38 mouse cellular contexts compared by ENCODE assay signal in the genomic region with DNA sequence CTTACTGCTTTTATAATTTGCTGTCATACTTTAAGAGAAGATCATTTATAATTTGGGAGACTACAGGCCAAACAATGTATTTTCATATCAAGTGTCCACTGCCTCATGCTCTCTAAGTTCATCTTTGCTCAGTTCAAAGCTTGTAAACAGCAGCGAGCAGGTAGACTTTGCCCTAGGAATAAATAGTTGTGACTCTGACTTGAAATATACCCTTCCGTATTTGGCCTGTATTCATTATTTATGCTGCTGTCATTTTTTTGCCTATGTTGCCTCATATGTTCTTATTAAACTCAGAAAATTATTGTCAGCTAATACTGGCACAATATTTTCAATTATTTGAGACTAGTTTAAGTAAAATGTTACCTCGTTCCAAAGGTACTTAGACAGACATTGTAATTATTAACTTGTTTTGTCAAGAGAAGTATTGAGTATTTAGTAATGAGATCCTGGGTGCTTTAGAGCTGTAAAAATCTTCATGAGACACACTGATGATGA. TPM values are rescaled to one million over a fixed set of nuclear protein-coding genes. Genes with fewer than 3 reads are reported as not detected.
DNase-seq lines count a peak whose midpoint lies in the region; ATAC-seq lines count a peak whose summit lies in the region.
"Had no signal": no experiment of that assay in that cellular context is flagged by ENCODE, and none has a peak within 500 bp of the region (broad histone marks: within the 10 kb centered on the region; RNA-seq: fewer than 3 reads in every experiment).

F13b (plus strand) TSS at position 445 of the 495 bp plus-strand sequence.

- H3K4me3 ChIP-seq in intestine, embryonic 15.5 days (replicated peaks) = no peak within 1 kb of the TSS
- peak within 1 kb of the TSS; percentile 18; the same call in 1 of the 2 replicates for H3K4me3 ChIP-seq in liver, embryonic 16.5 days (ENCODE audit: low read depth, low read length)
- no peak within 1 kb of the TSS for H3K4me3 ChIP-seq in embryonic facial prominence, embryonic 10.5 days
- H3K4me3 ChIP-seq: embryonic facial prominence, embryonic 15.5 days; forebrain, embryonic 13.5 days; heart, embryonic 10.5 days; heart, embryonic 15.5 days; hindbrain, embryonic 12.5 days; limb, embryonic 10.5 days; limb, embryonic 15.5 days; lung, embryonic 15.5 days; midbrain, embryonic 10.5 days; midbrain, embryonic 15.5 days; neural tube, embryonic 15.5 days; stomach, embryonic 15.5 days had no signal

- H3K4me1 ChIP-seq in intestine, embryonic 15.5 days (replicated peaks) = no peaks in the 10 kb centered on the region
- no peaks in the 10 kb centered on the region for H3K4me1 ChIP-seq in liver, embryonic 16.5 days (ENCODE audit: control insufficient read depth, low read depth, low read length)
- no peaks in the 10 kb centered on the region for H3K4me1 ChIP-seq in embryonic facial prominence, embryonic 10.5 days
- H3K4me1 ChIP-seq: embryonic facial prominence, embryonic 15.5 days; forebrain, embryonic 13.5 days; heart, embryonic 10.5 days; heart, embryonic 15.5 days; hindbrain, embryonic 12.5 days; limb, embryonic 10.5 days; limb, embryonic 15.5 days; lung, embryonic 15.5 days; midbrain, embryonic 10.5 days; midbrain, embryonic 15.5 days; neural tube, embryonic 15.5 days; stomach, embryonic 15.5 days had no signal

- H3K9ac ChIP-seq in intestine, embryonic 15.5 days = no peak within 1 kb of the TSS
- no peak within 1 kb of the TSS for H3K9ac ChIP-seq in liver, embryonic 16.5 days (ENCODE audit: low read depth, low read length)
- H3K9ac ChIP-seq: embryonic facial prominence, embryonic 15.5 days; forebrain, embryonic 13.5 days; heart, embryonic 15.5 days; hindbrain, embryonic 12.5 days; limb, embryonic 15.5 days; lung, embryonic 15.5 days; midbrain, embryonic 15.5 days; neural tube, embryonic 15.5 days; stomach, embryonic 15.5 days had no signal

- peak; percentile 56; the same call in 1 of the 2 replicates for ATAC-seq in intestine, embryonic 15.5 days
- peak; percentile 78 for ATAC-seq in liver, embryonic 16.5 days (ENCODE audit: low read depth)
- ATAC-seq: forebrain, embryonic 13.5 days; hindbrain, postnatal 0 days; midbrain, embryonic 15.5 days; Patski had no signal

- H3K27ac ChIP-seq in intestine, embryonic 15.5 days = no peak within 1 kb of the TSS
- H3K27ac ChIP-seq in liver, embryonic 16.5 days (ENCODE audit: low read length) = no peak within 1 kb of the TSS
- H3K27ac ChIP-seq in embryonic facial prominence, embryonic 10.5 days (replicated peaks) = no peak within 1 kb of the TSS
- H3K27ac ChIP-seq: embryonic facial prominence, embryonic 15.5 days; forebrain, embryonic 13.5 days; heart, embryonic 10.5 days; heart, embryonic 15.5 days; hindbrain, embryonic 12.5 days; hindbrain, postnatal 0 days; limb, embryonic 10.5 days; limb, embryonic 15.5 days; lung, embryonic 15.5 days; midbrain, embryonic 10.5 days; midbrain, embryonic 15.5 days; neural tube, embryonic 15.5 days; stomach, embryonic 15.5 days had no signal

- no peaks in the 10 kb centered on the region for H3K27me3 ChIP-seq in intestine, embryonic 15.5 days (replicated peaks)
- no peaks in the 10 kb centered on the region for H3K27me3 ChIP-seq in liver, embryonic 16.5 days (ENCODE audit: control insufficient read depth, insufficient read depth, low read depth, low read length)
- H3K27me3 ChIP-seq in embryonic facial prominence, embryonic 10.5 days (replicated peaks; ENCODE audit: low read depth, poor library complexity, severe bottlenecking) = no peaks in the 10 kb centered on the region
- H3K27me3 ChIP-seq: embryonic facial prominence, embryonic 15.5 days; forebrain, embryonic 13.5 days; heart, embryonic 15.5 days; hindbrain, embryonic 12.5 days; limb, embryonic 15.5 days; lung, embryonic 15.5 days; midbrain, embryonic 15.5 days; neural tube, embryonic 15.5 days; stomach, embryonic 15.5 days had no signal

- H3K4me2 ChIP-seq in intestine, embryonic 15.5 days (replicated peaks) = no peak within 1 kb of the TSS
- no peak within 1 kb of the TSS for H3K4me2 ChIP-seq in liver, embryonic 16.5 days (ENCODE audit: low read depth, low read length)
- H3K4me2 ChIP-seq: embryonic facial prominence, embryonic 15.5 days; forebrain, embryonic 13.5 days; heart, embryonic 15.5 days; hindbrain, embryonic 12.5 days; limb, embryonic 15.5 days; lung, embryonic 15.5 days; midbrain, embryonic 15.5 days; neural tube, embryonic 15.5 days; stomach, embryonic 15.5 days had no signal

- intact Hi-C loops in gastrocnemius, postnatal 14 days (cut with DNase I; ENCODE audit: low total_unique reads) = no loop called here

- H3K9me3 ChIP-seq in intestine, embryonic 15.5 days = no peaks in the 10 kb centered on the region
- H3K9me3 ChIP-seq in liver, embryonic 16.5 days (replicated peaks; ENCODE audit: control insufficient read depth, low read length) = no peaks in the 10 kb centered on the region
- H3K9me3 ChIP-seq in embryonic facial prominence, embryonic 10.5 days = no peaks in the 10 kb centered on the region
- H3K9me3 ChIP-seq: embryonic facial prominence, embryonic 15.5 days; forebrain, embryonic 13.5 days; heart, embryonic 10.5 days; heart, embryonic 15.5 days; hindbrain, embryonic 12.5 days; limb, embryonic 10.5 days; limb, embryonic 15.5 days; lung, embryonic 15.5 days; midbrain, embryonic 10.5 days; midbrain, embryonic 15.5 days; neural tube, embryonic 15.5 days; stomach, embryonic 15.5 days had no signal

- DNase-seq in adrenal gland, postnatal 14 days = no peak
- no peak for DNase-seq in adrenal gland, adult 2 months
- peak; percentile 14 for DNase-seq in kidney, postnatal 14 days
- DNase-seq in kidney, postnatal 4 days = no peak
- no peak for DNase-seq in embryonic facial prominence, embryonic 10.5 days (ENCODE audit: low spot score)
- DNase-seq in gastrocnemius, postnatal 14 days = no peak
- DNase-seq: adrenal gland, postnatal 36 days; cerebellum, adult 2 months; cerebellum, postnatal 14 days; gastrocnemius, postnatal 25 days; heart, adult 11 months; kidney, adult 18-20 months; retina, postnatal 1 day; right cerebral cortex, postnatal 14 days had no signal

- 70% methylated on average over 3 of the region's 3 CpGs for WGBS in intestine, embryonic 15.5 days
- 47% methylated on average over 3 of the region's 3 CpGs for WGBS in liver, embryonic 16.5 days (ENCODE audit: insufficient replicate concordance)
- WGBS in embryonic facial prominence, embryonic 10.5 days = 89% methylated on average over 3 of the region's 3 CpGs

- no peaks in the 10 kb centered on the region for H3K36me3 ChIP-seq in intestine, embryonic 15.5 days
- H3K36me3 ChIP-seq in liver, embryonic 16.5 days (ENCODE audit: control insufficient read depth, insufficient read depth) = no peaks in the 10 kb centered on the region
- no peaks in the 10 kb centered on the region for H3K36me3 ChIP-seq in embryonic facial prominence, embryonic 10.5 days (replicated peaks)
- H3K36me3 ChIP-seq: embryonic facial prominence, embryonic 15.5 days; heart, embryonic 10.5 days; heart, embryonic 15.5 days; hindbrain, embryonic 12.5 days; limb, embryonic 10.5 days; limb, embryonic 15.5 days; lung, embryonic 15.5 days; midbrain, embryonic 15.5 days; neural tube, embryonic 15.5 days; stomach, embryonic 15.5 days had no signal

RNA-seq across cellular contexts. Expression of gene F13b, which starts in this region (rescaled TPM):
- total RNA-seq in adrenal gland, postnatal 14 days (2021) = 0.90 and 21.9 TPM in 2 replicates
- under 1 TPM in 1 of 2 experiments, not detected in 1; 0.37 TPM for total RNA-seq in adrenal gland, adult 2 months (2021)
- 0.03 TPM in 1 of 2 replicates, not detected in the other for polyA plus RNA-seq in adrenal gland, adult 2 months (2012; rRNA removed)
- 0.20 and 0.30 TPM in 2 replicates for polyA plus RNA-seq in intestine, embryonic 15.5 days (2015; fragmentation: Nextera tagmentation; extraction: Ambion mirVana)
- 36.3 and 39.9 TPM in 2 replicates for polyA plus RNA-seq in liver, embryonic 16.5 days (2015; fragmentation: Nextera tagmentation; extraction: Ambion mirVana)
- not detected in 2 replicates for polyA plus RNA-seq in embryonic facial prominence, embryonic 10.5 days (2016; fragmentation: Nextera tagmentation; extraction: Ambion mirVana)
- total RNA-seq in gastrocnemius, postnatal 14 days (2021) = not detected
- total RNA-seq: adrenal gland, postnatal 36 days; gastrocnemius, postnatal 25 days; heart, postnatal 25 days; hindbrain, postnatal 0 days; layer of hippocampus, adult 8-10 months; layer of hippocampus, postnatal 25 days; left cerebral cortex, adult 8-10 months; megakaryocyte progenitor cell, adult 5-6 weeks; MEL had no signal
- polyA plus RNA-seq: cerebellum, adult 2 months; cortical plate, adult 2 months; embryonic facial prominence, embryonic 15.5 days; forebrain, embryonic 13.5 days; heart, embryonic 10.5 days; heart, embryonic 15.5 days; hindbrain, embryonic 12.5 days; hindbrain, postnatal 0 days; limb, embryonic 10.5 days; lung, embryonic 15.5 days; midbrain, embryonic 10.5 days; midbrain, embryonic 15.5 days; neural tube, embryonic 15.5 days; Patski; small intestine, adult 2 months had no signal

Comparison
In these comparisons a context has a peak if more than half of its experiments do, and no peak if none do; other contexts are left out.
1. RNA of gene F13b (polyA plus RNA-seq): 36.3 to 39.9 TPM in liver, embryonic 16.5 days; 0.20 to 0.30 TPM in intestine, embryonic 15.5 days, 0.03 TPM in adrenal gland, adult 2 months and not detected in embryonic facial prominence, embryonic 10.5 days; every median in the first group is over 10 times any median in the second.
2. Peak in ATAC-seq in intestine, embryonic 15.5 days; RNA of the gene not detected or under 1 TPM.